Mouse (Mus musculus): ENCODE measurements around the gene Pla2g2d. TPM values are rescaled to one million over a fixed set of nuclear protein-coding genes. Genes with fewer than 3 reads are reported as not detected.

Pla2g2d gene
- polyA plus RNA-seq, 1 experiment from 2014 or later, result not detected

- Histone ChIP-seq H3K4me1 (no peaks in the 10 kb centered on the region; the same call in 1 of the 2 replicates), H3K4me2 (no peak overlapping the region), H3K36me3 (replicated peaks) (no peaks in the 10 kb centered on the region), H3K27me3 (no peaks in the 10 kb centered on the region), H3K9me3 (no peaks in the 10 kb centered on the region), H3K4me3 (replicated peaks) (no peak overlapping the region), H3K9ac (no peak overlapping the region), H3K27ac (no peak overlapping the region)
- ATAC-seq (ENCODE audit: low FRiP score), result no peak
- WGBS, result 96% methylated on average over 3 of the region's 3 CpGs
Observed at GRCm38 (mm10) chr4:138753608-138754007, 21.9 kb upstream of the Pla2g2d start.

GRCm38 (mm10) chr4:138754432-138754831 lies 21.1 kb upstream of the Pla2g2d start:
- no peaks in the 10 kb centered on the region for H3K9me3 ChIP-seq
- H3K9ac ChIP-seq, result no peak overlapping the region
- H3K36me3 ChIP-seq (replicated peaks), result no peaks in the 10 kb centered on the region
- no peak overlapping the region for H3K27ac ChIP-seq
- no peaks in the 10 kb centered on the region for H3K27me3 ChIP-seq
- no peak overlapping the region for H3K4me2 ChIP-seq
- WGBS, result 87% methylated on average over 9 of the region's 9 CpGs
- no peaks in the 10 kb centered on the region; the same call in 1 of the 2 replicates for H3K4me1 ChIP-seq
- H3K4me3 ChIP-seq (replicated peaks), result no peak overlapping the region
- ATAC-seq (ENCODE audit: low FRiP score), result no peak

GRCm38 (mm10) chr4:138755439-138755838 lies 20.1 kb upstream of the Pla2g2d start:
- Histone ChIP-seq H3K27me3 (no peaks in the 10 kb centered on the region), H3K27ac (no peak overlapping the region), H3K36me3 (replicated peaks) (no peaks in the 10 kb centered on the region), H3K4me1 (no peaks in the 10 kb centered on the region; the same call in 1 of the 2 replicates), H3K9ac (no peak overlapping the region), H3K4me3 (replicated peaks) (no peak overlapping the region), H3K4me2 (no peak overlapping the region), H3K9me3 (no peaks in the 10 kb centered on the region)
- WGBS, result 76% methylated on average over 4 of the region's 4 CpGs
- ATAC-seq (ENCODE audit: low FRiP score), result no peak

GRCm38 (mm10) chr4:138755983-138756382 lies 19.6 kb upstream of the Pla2g2d start:
- Histone ChIP-seq H3K4me1 (no peaks in the 10 kb centered on the region; the same call in 1 of the 2 replicates), H3K27me3 (no peaks in the 10 kb centered on the region), H3K4me2 (no peak overlapping the region), H3K4me3 (replicated peaks) (no peak overlapping the region), H3K9ac (no peak overlapping the region), H3K36me3 (replicated peaks) (no peaks in the 10 kb centered on the region), H3K9me3 (no peaks in the 10 kb centered on the region), H3K27ac (no peak overlapping the region)
- WGBS, result 82% methylated on average over 11 of the region's 11 CpGs
- no peak for ATAC-seq (ENCODE audit: low FRiP score)

- no peak for ATAC-seq (ENCODE audit: low FRiP score)
Observed at GRCm38 (mm10) chr4:138757416-138757815, 18.1 kb upstream of the Pla2g2d start, which contains the start of gene Pla2g2f. Gene Pla2g2f (minus strand): TSS chr4:138757626.

GRCm38 (mm10) chr4:138762266-138762665 lies 13.3 kb upstream of the Pla2g2d start:
- WGBS, result 80% methylated on average over 9 of the region's 9 CpGs
- Histone ChIP-seq H3K9me3 (no peaks in the 10 kb centered on the region), H3K36me3 (replicated peaks) (no peaks in the 10 kb centered on the region), H3K9ac (no peak overlapping the region), H3K4me3 (replicated peaks) (no peak overlapping the region), H3K27me3 (no peaks in the 10 kb centered on the region), H3K4me2 (no peak overlapping the region), H3K4me1 (no peaks in the 10 kb centered on the region), H3K27ac (no peak overlapping the region)
- ATAC-seq (ENCODE audit: low FRiP score), result no peak

More at GRCm38 (mm10) chr4:138757416-138757815, 18.1 kb upstream of the Pla2g2d start, which contains the start of gene Pla2g2f:
- H3K36me3 ChIP-seq (replicated peaks), result no peaks in the 10 kb centered on the region
- no peak within 1 kb of the TSS for H3K4me3 ChIP-seq (replicated peaks)
- no peak within 1 kb of the TSS for H3K4me2 ChIP-seq
- H3K9me3 ChIP-seq, result no peaks in the 10 kb centered on the region
- H3K27me3 ChIP-seq, result no peaks in the 10 kb centered on the region
- WGBS, result 87% methylated on average over 8 of the region's 8 CpGs
- no peak within 1 kb of the TSS for H3K9ac ChIP-seq
- no peak within 1 kb of the TSS for H3K27ac ChIP-seq
- no peaks in the 10 kb centered on the region; the same call in 1 of the 2 replicates for H3K4me1 ChIP-seq

- Histone ChIP-seq H3K27ac (no peak overlapping the region), H3K9me3 (no peaks in the 10 kb centered on the region), H3K4me2 (no peak overlapping the region), H3K36me3 (replicated peaks) (no peaks in the 10 kb centered on the region), H3K9ac (no peak overlapping the region), H3K4me3 (replicated peaks) (no peak overlapping the region), H3K27me3 (no peaks in the 10 kb centered on the region; the same call in 1 of the 2 replicates), H3K4me1 (no peaks in the 10 kb centered on the region)
- WGBS, result 93% methylated on average over 10 of the region's 10 CpGs
- ATAC-seq (ENCODE audit: low FRiP score), result no peak
Observed at GRCm38 (mm10) chr4:138771970-138772369, 3.6 kb upstream of the Pla2g2d start.

- Histone ChIP-seq H3K4me2 (no peak overlapping the region), H3K36me3 (replicated peaks) (no peaks in the 10 kb centered on the region), H3K4me3 (replicated peaks) (no peak overlapping the region), H3K4me1 (no peaks in the 10 kb centered on the region), H3K27ac (no peak overlapping the region), H3K9ac (no peak overlapping the region), H3K27me3 (no peaks in the 10 kb centered on the region; the same call in 1 of the 2 replicates), H3K9me3 (no peaks in the 10 kb centered on the region)
- WGBS, result 79% methylated on average over 5 of the region's 5 CpGs
- no peak for ATAC-seq (ENCODE audit: low FRiP score)
Observed at GRCm38 (mm10) chr4:138772386-138772785, 3.1 kb upstream of the Pla2g2d start.

- H3K9me3 ChIP-seq, result no peaks in the 10 kb centered on the region
- no peak overlapping the region for H3K9ac ChIP-seq
- H3K27ac ChIP-seq, result no peak overlapping the region
- H3K4me3 ChIP-seq (replicated peaks), result no peak overlapping the region
- ATAC-seq (ENCODE audit: low FRiP score), result no peak
- WGBS, result 57% methylated on average over 20 of the region's 20 CpGs
- H3K4me1 ChIP-seq, result peaks cover 6% of the 10 kb centered on the region; the same call in 1 of the 2 replicates
- H3K36me3 ChIP-seq (replicated peaks), result no peaks in the 10 kb centered on the region
- no peaks in the 10 kb centered on the region; the same call in 1 of the 2 replicates for H3K27me3 ChIP-seq
- no peak overlapping the region for H3K4me2 ChIP-seq
Observed at GRCm38 (mm10) chr4:138777417-138778407, 2.2 kb downstream of the Pla2g2d start.

- Histone ChIP-seq H3K9ac (no peak overlapping the region), H3K4me2 (no peak overlapping the region), H3K27ac (no peak overlapping the region), H3K36me3 (replicated peaks) (no peaks in the 10 kb centered on the region), H3K9me3 (no peaks in the 10 kb centered on the region), H3K27me3 (peaks cover 3% of the 10 kb centered on the region; the same call in 1 of the 2 replicates), H3K4me1 (peaks cover 6% of the 10 kb centered on the region; the same call in 1 of the 2 replicates), H3K4me3 (replicated peaks) (no peak overlapping the region)
- no peak for ATAC-seq (ENCODE audit: low FRiP score)
- WGBS, result 92% methylated on average over 5 of the region's 5 CpGs
Observed at GRCm38 (mm10) chr4:138780300-138780699, 4.8 kb downstream of the Pla2g2d start.

- H3K4me1 ChIP-seq, result peaks cover 6% of the 10 kb centered on the region; the same call in 1 of the 2 replicates
- H3K4me2 ChIP-seq, result no peak overlapping the region
- WGBS, result 82% methylated on average over 6 of the region's 6 CpGs
- no peak overlapping the region for H3K27ac ChIP-seq
- no peaks in the 10 kb centered on the region for H3K36me3 ChIP-seq (replicated peaks)
- 0 out of 2 replicates have a peak, but pooled peaks cover 3% of the 10 kb centered on the region for H3K27me3 ChIP-seq
- H3K9ac ChIP-seq, result no peak overlapping the region
- ATAC-seq (ENCODE audit: low FRiP score), result no peak
- no peak overlapping the region for H3K4me3 ChIP-seq (replicated peaks)
- H3K9me3 ChIP-seq, result no peaks in the 10 kb centered on the region
Observed at GRCm38 (mm10) chr4:138782098-138782497, 6.6 kb downstream of the Pla2g2d start.

GRCm38 (mm10) chr4:138785721-138786120 lies 10.2 kb downstream of the Pla2g2d start:
- no peaks in the 10 kb centered on the region for H3K4me1 ChIP-seq
- 59% methylated on average over 4 of the region's 4 CpGs for WGBS
- ATAC-seq (ENCODE audit: low FRiP score), result no peak
- H3K4me2 ChIP-seq, result no peak overlapping the region
- no peaks in the 10 kb centered on the region for H3K9me3 ChIP-seq
- H3K36me3 ChIP-seq (replicated peaks), result no peaks in the 10 kb centered on the region
- no peak overlapping the region for H3K4me3 ChIP-seq (replicated peaks)
- H3K9ac ChIP-seq, result no peak overlapping the region
- 0 out of 2 replicates have a peak, but pooled peaks cover 3% of the 10 kb centered on the region for H3K27me3 ChIP-seq
- no peak overlapping the region for H3K27ac ChIP-seq
